Mouse (Mus musculus) cerebellum, adult 11-12 months (tissue): ENCODE data around the gene Kat2a.
A peak's percentile ranks its signal among the peaks of the same experiment; 100 is the strongest.

ENCODE experiments used
- DNase-seq: peaks from one replicate; pipeline ENCODE4 v3.0.0; 2022

The Kat2a gene

GRCm38 (mm10) chr11:100735134-100735865 is 23.0 kb upstream of the Kat2a start:
- DNase-seq, result no peak

DNA sequence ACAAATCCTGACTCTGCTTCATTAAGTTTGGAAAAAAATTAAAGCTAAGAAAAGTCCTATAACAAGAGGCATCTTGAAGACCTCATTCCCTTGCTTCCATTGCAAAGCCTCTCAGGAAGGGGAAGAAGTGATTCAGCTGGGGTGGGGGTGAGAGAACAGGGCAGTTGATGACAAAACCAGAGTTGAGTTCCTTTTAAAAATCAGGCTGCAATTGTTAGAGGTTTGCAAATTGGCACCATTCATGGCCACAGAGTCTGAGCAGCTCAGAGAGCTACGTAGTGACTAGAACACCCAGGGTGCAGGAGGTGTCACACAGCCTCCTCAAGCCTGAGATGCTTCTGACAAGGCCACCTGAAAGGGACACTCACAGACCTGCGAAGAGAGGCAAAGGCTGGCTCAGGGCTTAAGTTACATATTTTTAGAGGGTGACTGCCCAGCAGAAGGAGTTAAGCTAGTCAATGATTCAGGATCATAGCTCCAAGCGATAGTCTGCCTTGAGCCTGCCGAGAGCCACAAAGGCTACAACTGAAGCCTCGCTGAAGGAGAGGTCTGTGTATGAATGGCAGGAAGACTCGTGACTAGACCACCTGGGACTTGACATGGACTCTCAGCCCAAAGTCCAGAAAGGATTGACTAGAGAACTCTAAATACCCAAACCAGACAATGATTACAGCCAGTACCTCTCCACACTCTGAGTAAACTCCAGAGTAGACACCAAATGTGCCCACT is 18.4 kb upstream of the Kat2a start:
- DNase-seq, result no peak

GRCm38 (mm10) chr11:100729976-100730375 is 17.7 kb upstream of the Kat2a start:
- no peak for DNase-seq

- DNase-seq, result no peak
Observed at GRCm38 (mm10) chr11:100728601-100729000, 16.3 kb upstream of the Kat2a start.

GRCm38 (mm10) chr11:100727201-100727600 is 14.9 kb upstream of the Kat2a start:
- DNase-seq, result no peak

DNA sequence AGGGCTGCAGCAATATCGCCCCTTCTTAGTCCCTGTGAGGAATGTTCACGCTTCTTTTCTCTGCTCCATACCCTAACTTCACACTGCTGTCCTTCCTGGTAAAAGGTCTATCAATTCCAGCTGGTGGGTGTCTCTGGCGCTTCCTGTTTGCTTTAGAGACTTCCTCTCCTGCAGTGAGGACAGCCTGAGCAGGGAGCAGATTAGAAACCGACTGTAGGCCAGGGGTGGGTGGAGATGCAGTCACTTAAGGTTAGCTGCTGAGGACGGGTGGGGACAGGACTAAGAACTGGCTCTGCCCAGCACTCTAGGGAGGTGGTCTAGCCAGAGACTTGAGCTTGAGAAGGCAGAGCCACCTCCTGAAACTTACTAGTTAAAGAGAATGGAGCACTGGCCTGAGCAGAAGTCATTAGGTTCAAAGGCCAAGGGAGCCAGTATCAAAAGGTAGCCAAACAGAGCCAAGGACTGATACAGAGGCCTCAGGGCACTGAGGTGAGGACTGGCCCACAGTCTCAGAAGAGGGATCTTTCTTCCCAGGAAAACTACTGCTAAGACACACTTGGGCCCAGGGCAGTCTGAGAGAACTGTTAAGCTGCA is 12.8 kb upstream of the Kat2a start:
- no peak for DNase-seq

DNA sequence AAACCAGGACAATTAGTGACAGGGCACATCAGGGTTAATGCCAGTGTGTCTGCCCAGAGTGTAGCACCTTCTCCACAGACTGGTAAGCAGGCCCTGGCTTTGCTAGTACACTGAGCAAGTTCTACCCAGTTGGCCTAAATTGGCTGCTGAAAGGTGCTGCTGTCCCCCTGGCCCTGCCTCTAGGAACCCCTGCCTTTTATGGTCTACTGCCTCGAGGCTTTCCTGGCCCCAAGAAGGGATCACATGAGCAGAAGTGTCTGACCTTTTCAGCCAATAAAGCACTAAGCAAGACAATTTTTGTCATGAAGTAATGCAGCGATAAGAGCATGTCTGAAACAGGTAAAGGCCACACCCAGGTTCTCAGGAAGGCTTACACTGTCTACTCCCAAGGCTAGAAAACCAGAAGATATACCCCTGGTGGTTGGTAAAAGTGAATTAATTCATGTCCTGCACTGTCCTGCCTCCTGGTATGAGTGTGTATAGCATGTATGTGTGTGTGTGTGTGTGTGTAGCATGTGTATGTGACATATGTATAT is 10.3 kb upstream of the Kat2a start:
- no peak for DNase-seq

DNA sequence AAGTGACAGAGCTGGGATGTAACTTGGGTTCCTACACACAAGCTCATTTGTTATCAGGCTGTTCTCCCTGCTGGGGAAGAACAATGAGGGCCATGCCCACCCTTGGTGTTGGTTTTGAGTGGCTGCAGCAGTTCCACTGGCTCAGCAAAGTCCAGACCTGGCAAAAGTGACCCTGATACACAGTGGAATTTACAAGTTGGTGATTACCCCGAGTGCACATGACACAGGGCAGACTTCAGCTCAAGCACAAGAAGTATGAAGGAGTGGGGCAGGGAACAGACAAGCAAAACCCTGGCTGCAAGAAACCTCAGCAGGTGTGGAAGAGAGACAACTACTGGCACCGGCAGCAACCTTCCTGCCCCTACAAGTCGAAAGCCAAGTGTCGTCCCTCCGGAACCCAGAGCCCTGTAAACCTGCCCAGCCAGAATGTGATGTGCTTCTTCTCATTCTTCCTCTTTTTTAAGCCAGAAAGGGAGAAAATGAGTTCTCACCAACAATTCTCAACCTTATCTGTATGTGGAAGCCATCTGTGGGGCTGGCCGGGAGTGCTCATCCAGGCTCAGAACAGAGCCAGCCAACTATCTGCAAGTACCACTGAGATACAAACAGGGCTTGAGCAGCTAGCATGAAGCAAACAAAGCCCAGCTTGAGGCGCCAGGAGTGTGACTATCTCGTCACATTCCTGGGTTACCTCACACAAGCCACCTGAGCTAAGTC is 9.7 kb upstream of the Kat2a start:
- DNase-seq, result no peak

DNA sequence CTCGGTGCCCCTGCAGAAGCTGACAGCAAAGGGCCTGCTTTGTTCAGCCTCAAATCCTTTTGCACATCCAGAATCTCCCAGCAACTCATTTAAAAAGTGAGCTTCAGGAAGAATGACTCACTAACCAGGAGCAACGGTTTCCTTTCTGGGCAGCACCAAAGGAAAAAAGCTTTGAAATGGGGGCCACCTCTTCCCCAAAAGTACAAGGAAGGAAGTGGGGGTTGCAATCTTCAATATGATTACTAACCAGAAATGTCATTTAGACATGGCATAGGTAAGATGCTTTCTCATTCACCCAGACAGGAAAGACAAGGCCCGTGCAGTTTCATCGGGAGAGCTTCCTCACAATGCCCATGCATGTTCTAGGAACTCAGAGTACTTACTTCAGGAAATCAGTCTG is 9.0 kb upstream of the Kat2a start:
- no peak for DNase-seq

GRCm38 (mm10) chr11:100720345-100720744 is 8.1 kb upstream of the Kat2a start:
- no peak for DNase-seq

- no peak for DNase-seq
Observed at GRCm38 (mm10) chr11:100719893-100720292, 7.6 kb upstream of the Kat2a start.

- no peak for DNase-seq
Observed at GRCm38 (mm10) chr11:100719312-100719711, 7.0 kb upstream of the Kat2a start.

DNA sequence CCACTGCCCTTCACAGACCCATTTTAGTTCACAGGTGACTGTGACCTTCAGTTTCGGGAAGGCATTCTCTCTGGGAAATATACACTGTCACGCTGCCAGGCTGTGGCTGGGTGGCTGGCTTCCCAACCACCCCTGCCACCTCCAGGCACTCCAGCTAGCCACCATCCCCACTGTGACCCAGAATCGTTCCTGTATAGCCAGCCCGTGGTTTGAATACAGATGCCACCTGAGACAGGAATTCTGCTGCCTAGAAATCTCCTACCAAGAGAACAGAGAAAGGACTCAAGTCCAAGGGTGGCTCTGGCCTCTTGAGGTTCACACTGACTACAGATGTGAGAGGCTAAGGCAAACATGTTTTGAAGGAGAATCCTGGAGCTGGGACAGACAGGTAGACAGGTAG is 6.6 kb upstream of the Kat2a start:
- no peak for DNase-seq

DNA sequence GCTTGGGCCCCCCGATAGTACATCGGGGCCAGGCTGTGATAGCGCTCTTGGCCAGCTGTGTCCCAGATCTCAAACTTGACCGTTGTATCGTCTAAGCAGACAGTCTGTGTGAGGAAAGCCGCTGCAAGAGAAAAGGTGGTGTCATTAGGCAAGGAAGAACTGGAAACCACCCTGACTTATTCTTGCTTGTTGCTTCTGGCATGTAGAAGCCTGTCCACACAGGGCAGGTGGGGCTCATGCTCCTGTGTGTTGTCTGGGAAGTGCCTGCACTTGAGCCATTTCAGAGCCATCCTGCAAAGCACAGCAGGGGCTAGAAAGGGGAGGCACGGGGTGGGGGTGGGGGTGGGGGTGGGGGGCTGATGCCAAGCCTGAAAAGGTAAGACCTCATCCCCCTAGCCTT is 6.2 kb upstream of the Kat2a start:
- no peak for DNase-seq

GRCm38 (mm10) chr11:100716649-100717048 is 4.4 kb upstream of the Kat2a start:
- DNase-seq, result no peak

DNA sequence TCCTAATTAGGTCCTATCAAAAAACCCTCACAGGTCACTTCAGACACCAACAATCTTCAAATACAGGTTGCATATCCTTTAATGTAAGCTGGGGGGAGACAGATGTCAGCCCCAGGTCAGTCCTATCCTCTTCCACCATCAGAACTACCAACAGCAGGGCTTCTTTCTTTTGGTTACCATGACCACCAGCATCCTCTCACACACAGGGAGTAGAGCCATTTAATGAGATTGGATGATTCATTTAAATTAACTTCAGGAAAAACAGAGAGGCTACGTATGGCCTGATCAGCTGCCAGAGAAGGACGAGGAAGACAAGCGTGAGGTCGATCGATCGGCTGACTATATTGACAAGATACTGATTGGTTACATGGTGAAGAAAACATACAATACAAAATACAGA is 2.7 kb upstream of the Kat2a start:
- no peak for DNase-seq

GRCm38 (mm10) chr11:100714534-100714915 is 2.3 kb upstream of the Kat2a start:
- DNase-seq, result peak; percentile 69

DNA sequence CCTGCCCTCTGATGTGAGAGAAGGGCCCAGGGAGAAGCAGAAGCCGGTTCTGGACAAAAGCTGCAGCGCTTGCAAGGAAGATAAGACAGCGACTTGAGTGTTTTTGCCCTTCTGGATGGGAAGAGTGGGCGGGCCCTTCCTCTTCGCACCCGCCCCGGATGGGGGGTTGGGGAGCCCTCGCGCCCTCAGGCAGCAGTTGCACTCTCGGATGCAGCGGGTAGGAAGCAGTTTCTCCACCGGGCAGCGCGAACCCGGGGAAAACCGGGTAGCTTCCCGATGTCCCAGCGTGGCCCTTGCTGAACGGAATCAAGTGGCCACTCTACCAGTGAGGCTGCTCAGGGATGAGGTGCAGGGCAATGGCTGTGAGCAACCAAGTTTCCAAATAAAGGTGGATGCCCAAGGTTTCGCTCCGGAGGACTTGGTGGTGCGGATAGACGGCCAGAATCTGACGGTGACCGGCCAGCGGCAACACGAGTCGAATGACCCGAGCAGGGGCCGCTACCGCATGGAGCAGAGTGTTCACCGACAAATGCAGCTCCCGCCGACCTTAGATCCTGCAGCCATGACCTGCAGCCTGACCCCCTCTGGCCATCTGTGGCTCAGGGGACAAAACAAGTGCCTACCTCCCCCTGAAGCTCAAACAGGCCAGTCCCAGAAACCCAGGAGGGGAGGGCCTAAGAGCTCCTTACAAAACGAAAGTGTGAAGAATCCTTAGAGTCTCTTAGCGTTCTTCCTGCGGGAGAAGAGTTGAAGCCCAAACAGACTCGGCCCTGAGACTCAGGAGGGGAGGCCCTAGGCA is 1.7 kb upstream of the Kat2a start, which contains the start of gene Hspb9:
Hspb9 (plus strand) TSS at position 116 of the 799 bp plus-strand sequence.
- peak; percentile 35 for DNase-seq

- DNase-seq, result no peak
Observed at GRCm38 (mm10) chr11:100713174-100713573, 909 bp upstream of the Kat2a start.

- no peak for DNase-seq
Observed at GRCm38 (mm10) chr11:100710977-100711376, 1.3 kb downstream of the Kat2a start.

- peak; percentile 37 for DNase-seq
Observed at GRCm38 (mm10) chr11:100710528-100710927, 1.7 kb downstream of the Kat2a start.

DNA sequence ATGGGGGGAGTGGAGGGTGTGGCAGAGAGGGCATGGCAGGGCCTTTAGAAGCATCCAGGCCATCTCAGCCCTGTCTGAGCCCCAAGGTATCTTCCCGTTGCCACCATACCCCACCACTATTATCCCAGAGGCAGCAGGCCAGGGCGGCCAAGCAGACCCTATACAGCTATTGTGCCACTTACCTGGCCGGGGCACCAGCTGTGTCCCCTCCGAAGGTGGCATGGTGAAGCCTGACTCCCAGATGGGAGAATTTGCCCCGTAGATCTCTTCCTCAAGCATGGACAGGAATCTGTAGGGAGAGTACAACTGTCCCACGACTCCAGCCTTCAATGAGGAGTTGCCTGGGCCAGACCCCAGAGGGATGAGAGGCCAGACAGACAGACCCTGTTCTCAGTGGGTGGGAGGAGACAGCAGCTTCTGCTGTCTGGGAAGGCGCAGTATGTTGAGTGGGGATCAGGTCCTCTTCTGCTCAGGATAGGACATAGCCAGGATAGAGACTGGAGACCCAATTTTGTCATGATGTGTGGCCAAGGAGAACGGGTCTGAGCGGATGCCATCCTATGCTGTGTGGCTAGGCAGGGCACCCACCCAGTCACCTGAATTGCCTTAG is 3.0 kb downstream of the Kat2a start:
- DNase-seq, result no peak
